Mouse (Mus musculus): Measurements from ENCODE around the gene Mrnip. TPM values are rescaled to one million over a fixed set of nuclear protein-coding genes. Genes with fewer than 3 reads are reported as not detected.

Mrnip gene
- polyA plus RNA-seq, 1 experiment: 7.8 TPM

- Histone ChIP-seq H3K4me2 (ENCODE audit: low read depth) (peak overlapping the region; percentile 89), H3ac (ENCODE audit: control insufficient read depth, insufficient read length) (no peak overlapping the region), H3K4me3 (no peak overlapping the region), H3K79me2 (ENCODE audit: control insufficient read depth, insufficient read depth) (peaks cover 24% of the 10 kb centered on the region), H3K27me3 (ENCODE audit: control insufficient read depth, insufficient read depth, insufficient read length) (no peaks in the 10 kb centered on the region), H3K36me3 (ENCODE audit: control insufficient read depth, insufficient read depth) (peaks cover 8% of the 10 kb centered on the region)
- TF ChIP-seq SRF (IDR thresholded peaks at IDR 0.05; ENCODE audit: control insufficient read depth, insufficient read length, low read depth) (no peak), TCF3 (IDR thresholded peaks at IDR 0.05; ENCODE audit: insufficient read length, low read depth) (no peak), MYOD1 (IDR thresholded peaks at IDR 0.05; ENCODE audit: control insufficient read depth in 1 of 3, insufficient read length in 2 of 3, low read depth in 2 of 3) (peak in 2 of 3 experiments; percentile 64 to 78), MAX (IDR thresholded peaks at IDR 0.05; ENCODE audit: low read depth) (no peak), POLR2AphosphoS2 (IDR thresholded peaks at IDR 0.05; ENCODE audit: insufficient read length, low read depth) (peak; percentile 66), MYOG (IDR thresholded peaks at IDR 0.05; ENCODE audit: control insufficient read depth in 1 of 3, insufficient read depth in 1 of 3, insufficient read length in 2 of 3, low read depth in 2 of 3) (peak in 2 of 3 experiments; percentile 20 to 70), USF1 (IDR thresholded peaks at IDR 0.05; ENCODE audit: low read depth) (peak; percentile 93), TCF12 (IDR thresholded peaks at IDR 0.05; ENCODE audit: insufficient read depth, poor library complexity, severe bottlenecking) (peak; percentile 54), POLR2A (IDR thresholded peaks at IDR 0.05; ENCODE audit: insufficient read length, low read depth) (peak; percentile 59), E2F4 (IDR thresholded peaks at IDR 0.05; ENCODE audit: insufficient read depth) (no peak), CEBPB (IDR thresholded peaks at IDR 0.05; ENCODE audit: insufficient read depth, poor library complexity, severe bottlenecking) (no peak), REST (IDR thresholded peaks at IDR 0.05; ENCODE audit: insufficient read depth, insufficient read length) (no peak)
Measured at GRCm38 (mm10) chr11:50212848-50213758, 38.9 kb downstream of the Mrnip start.

- Histone ChIP-seq H3K4me2 (ENCODE audit: low read depth) (no peak overlapping the region), H3K27me3 (ENCODE audit: control insufficient read depth, insufficient read depth, insufficient read length) (no peaks in the 10 kb centered on the region), H3K4me3 (no peak overlapping the region), H3ac (ENCODE audit: control insufficient read depth, insufficient read length) (no peak overlapping the region), H3K36me3 (ENCODE audit: control insufficient read depth, insufficient read depth) (no peaks in the 10 kb centered on the region), H3K79me2 (ENCODE audit: control insufficient read depth, insufficient read depth) (peaks cover 9% of the 10 kb centered on the region)
- no peak for TF ChIP-seq MYOG (IDR thresholded peaks at IDR 0.05; ENCODE audit: control insufficient read depth in 1 of 3, insufficient read depth in 1 of 3, insufficient read length in 2 of 3, low read depth in 2 of 3)
- no peak for TF ChIP-seq POLR2A (IDR thresholded peaks at IDR 0.05; ENCODE audit: insufficient read length, low read depth)
- TF ChIP-seq TCF12 (IDR thresholded peaks at IDR 0.05; ENCODE audit: insufficient read depth, poor library complexity, severe bottlenecking): no peak
- TF ChIP-seq MAX (IDR thresholded peaks at IDR 0.05; ENCODE audit: low read depth): no peak
Measured at GRCm38 (mm10) chr11:50214631-50215030, 40.4 kb downstream of the Mrnip start.

GRCm38 (mm10) chr11:50215633-50216032 lies 41.4 kb downstream of the Mrnip start:
- TF ChIP-seq MYOG (IDR thresholded peaks at IDR 0.05; ENCODE audit: control insufficient read depth in 1 of 3, insufficient read depth in 1 of 3, insufficient read length in 2 of 3, low read depth in 2 of 3): no peak
- no peak for TF ChIP-seq TCF12 (IDR thresholded peaks at IDR 0.05; ENCODE audit: insufficient read depth, poor library complexity, severe bottlenecking)
- no peak for TF ChIP-seq POLR2AphosphoS2 (IDR thresholded peaks at IDR 0.05; ENCODE audit: insufficient read length, low read depth)
- TF ChIP-seq MAX (IDR thresholded peaks at IDR 0.05; ENCODE audit: low read depth): no peak
- TF ChIP-seq E2F4 (IDR thresholded peaks at IDR 0.05; ENCODE audit: insufficient read depth): no peak
- TF ChIP-seq USF1 (IDR thresholded peaks at IDR 0.05; ENCODE audit: low read depth): no peak
- no peak for TF ChIP-seq POLR2A (IDR thresholded peaks at IDR 0.05; ENCODE audit: insufficient read length, low read depth)
- no peak for TF ChIP-seq MYOD1 (IDR thresholded peaks at IDR 0.05; ENCODE audit: control insufficient read depth in 1 of 3, insufficient read length in 2 of 3, low read depth in 2 of 3)
- TF ChIP-seq REST (IDR thresholded peaks at IDR 0.05; ENCODE audit: insufficient read depth, insufficient read length): no peak
- TF ChIP-seq CEBPB (IDR thresholded peaks at IDR 0.05; ENCODE audit: insufficient read depth, poor library complexity, severe bottlenecking): no peak
- no peak for TF ChIP-seq TCF3 (IDR thresholded peaks at IDR 0.05; ENCODE audit: insufficient read length, low read depth)
- TF ChIP-seq SRF (IDR thresholded peaks at IDR 0.05; ENCODE audit: control insufficient read depth, insufficient read length, low read depth): no peak
- Histone ChIP-seq H3K79me2 (ENCODE audit: control insufficient read depth, insufficient read depth) (no peaks in the 10 kb centered on the region), H3K4me2 (ENCODE audit: low read depth) (no peak overlapping the region), H3K36me3 (ENCODE audit: control insufficient read depth, insufficient read depth) (no peaks in the 10 kb centered on the region), H3K4me3 (no peak overlapping the region), H3ac (ENCODE audit: control insufficient read depth, insufficient read length) (no peak overlapping the region), H3K27me3 (ENCODE audit: control insufficient read depth, insufficient read depth, insufficient read length) (no peaks in the 10 kb centered on the region)

GRCm38 (mm10) chr11:50216724-50217366 lies 42.6 kb downstream of the Mrnip start:
- no peak overlapping the region for H3K4me3 ChIP-seq
- no peak overlapping the region for H3K4me2 ChIP-seq (ENCODE audit: low read depth)
- no peaks in the 10 kb centered on the region for H3K36me3 ChIP-seq (ENCODE audit: control insufficient read depth, insufficient read depth)

More at GRCm38 (mm10) chr11:50216724-50217366, 42.6 kb downstream of the Mrnip start:
- H3K27me3 ChIP-seq (ENCODE audit: control insufficient read depth, insufficient read depth, insufficient read length): no peaks in the 10 kb centered on the region
- H3K79me2 ChIP-seq (ENCODE audit: control insufficient read depth, insufficient read depth): no peaks in the 10 kb centered on the region
- no peak overlapping the region for H3ac ChIP-seq (ENCODE audit: control insufficient read depth, insufficient read length)
- TF ChIP-seq USF1 (IDR thresholded peaks at IDR 0.05; ENCODE audit: low read depth) (no peak), CEBPB (IDR thresholded peaks at IDR 0.05; ENCODE audit: insufficient read depth, poor library complexity, severe bottlenecking) (no peak), E2F4 (IDR thresholded peaks at IDR 0.05; ENCODE audit: insufficient read depth) (no peak), REST (IDR thresholded peaks at IDR 0.05; ENCODE audit: insufficient read depth, insufficient read length) (no peak), TCF3 (IDR thresholded peaks at IDR 0.05; ENCODE audit: insufficient read length, low read depth) (no peak), POLR2AphosphoS2 (IDR thresholded peaks at IDR 0.05; ENCODE audit: insufficient read length, low read depth) (peak; percentile 37), SRF (IDR thresholded peaks at IDR 0.05; ENCODE audit: control insufficient read depth, insufficient read length, low read depth) (no peak), MAX (IDR thresholded peaks at IDR 0.05; ENCODE audit: low read depth) (no peak)
